ENCODE assay signal across 9 mouse cellular contexts in the genomic region with DNA sequence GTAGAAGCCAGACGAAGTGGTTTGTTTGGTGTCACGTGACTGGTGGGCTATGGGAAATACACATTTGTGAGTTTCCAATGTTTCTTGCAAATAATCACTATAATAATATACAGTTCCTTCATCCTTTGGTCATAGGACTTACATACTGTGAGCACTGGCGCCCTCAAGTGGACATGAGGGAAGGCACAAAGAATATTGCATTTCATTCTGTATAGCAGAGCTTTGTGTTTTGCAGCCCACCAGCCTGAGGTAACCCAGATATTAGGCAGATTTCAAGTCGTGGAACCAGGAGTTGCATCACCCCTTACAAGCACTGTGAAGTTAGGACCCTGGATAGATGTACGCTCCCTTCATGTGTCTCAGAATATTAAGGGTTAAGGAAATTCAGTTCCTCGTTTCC. TPM values are rescaled to one million over a fixed set of nuclear protein-coding genes. Genes with fewer than 3 reads are reported as not detected.
DNase-seq lines count a peak whose midpoint lies in the region; ATAC-seq and TF ChIP-seq lines count a peak whose summit lies in the region.
"Had no signal": no experiment of that assay in that cellular context is flagged by ENCODE, and none has a peak within 500 bp of the region (broad histone marks: within the 10 kb centered on the region; RNA-seq: fewer than 3 reads in every experiment).

No protein-coding gene starts in this region.

- peak; percentile 42 for DNase-seq in ovary, postnatal 36 days (ENCODE audit: low spot score)
- no peak for DNase-seq in ovary, adult 18-20 months (ENCODE audit: low spot score)
- DNase-seq in cerebellum, adult 8-10 months = peak; percentile 6
- DNase-seq in frontal cortex, adult 2 months (ENCODE audit: extremely low spot score in 1 of 2, low spot score in 1 of 2) = peak; percentile 14 to 80
- DNase-seq in limb, embryonic 14.5 days (ENCODE audit: low spot score) = peak; percentile 82
- DNase-seq in spleen, postnatal 36 days (ENCODE audit: low spot score in 2 of 2) = no peak

- no peak overlapping the region for H3K9ac ChIP-seq in kidney, embryonic 16.5 days (replicated peaks; ENCODE audit: low read length)
- no peak overlapping the region for H3K9ac ChIP-seq in limb, embryonic 14.5 days (ENCODE audit: low read depth, low read length, severe bottlenecking)
- no peak overlapping the region for H3K9ac ChIP-seq in neural tube, embryonic 14.5 days (replicated peaks; ENCODE audit: low read depth, low read length)
- H3K9ac ChIP-seq: embryonic facial prominence, embryonic 15.5 days had no signal

- no peaks in the 10 kb centered on the region for H3K27me3 ChIP-seq in kidney, embryonic 16.5 days (ENCODE audit: insufficient read depth, low read length)
- H3K27me3 ChIP-seq in limb, embryonic 14.5 days (ENCODE audit: control insufficient read depth, insufficient read depth, low read length) = no peaks in the 10 kb centered on the region
- no peaks in the 10 kb centered on the region for H3K27me3 ChIP-seq in neural tube, embryonic 14.5 days (ENCODE audit: control insufficient read depth, insufficient read depth, low read length)
- H3K27me3 ChIP-seq: embryonic facial prominence, embryonic 15.5 days had no signal

- H3K4me3 ChIP-seq in kidney, embryonic 16.5 days (ENCODE audit: low read length) = no peak overlapping the region
- H3K4me3 ChIP-seq in limb, embryonic 14.5 days (replicated peaks; ENCODE audit: low read length) = no peak overlapping the region
- H3K4me3 ChIP-seq in neural tube, embryonic 14.5 days (ENCODE audit: low read depth, low read length) = no peak overlapping the region
- H3K4me3 ChIP-seq: embryonic facial prominence, embryonic 15.5 days had no signal

- H3K4me1 ChIP-seq in kidney, embryonic 16.5 days (ENCODE audit: insufficient read depth, low read length) = peaks cover 13% of the 10 kb centered on the region
- H3K4me1 ChIP-seq in limb, embryonic 14.5 days (ENCODE audit: control insufficient read depth, insufficient read depth, low read length) = 0 out of 2 replicates have a peak, but pooled peaks cover 6% of the 10 kb centered on the region
- 0 out of 2 replicates have a peak, but pooled peaks cover 2% of the 10 kb centered on the region for H3K4me1 ChIP-seq in neural tube, embryonic 14.5 days (ENCODE audit: control insufficient read depth, insufficient read depth, low read length)
- H3K4me1 ChIP-seq: embryonic facial prominence, embryonic 15.5 days had no signal

- 26% methylated on average over 6 of the region's 6 CpGs for WGBS in kidney, embryonic 16.5 days
- 23% methylated on average over 6 of the region's 6 CpGs for WGBS in limb, embryonic 14.5 days
- WGBS in neural tube, embryonic 14.5 days = 32% methylated on average over 6 of the region's 6 CpGs

- no peak for TF ChIP-seq POLR2A in limb, embryonic 14.5 days (IDR thresholded peaks at IDR 0.05; ENCODE audit: borderline replicate concordance, extremely low read depth, insufficient read depth, insufficient read length)

- H3K9me3 ChIP-seq in kidney, embryonic 16.5 days (ENCODE audit: low read length) = no peaks in the 10 kb centered on the region
- H3K9me3 ChIP-seq in limb, embryonic 14.5 days (ENCODE audit: control insufficient read depth, low read length) = no peaks in the 10 kb centered on the region
- H3K9me3 ChIP-seq in neural tube, embryonic 14.5 days (ENCODE audit: control insufficient read depth, low read length) = no peaks in the 10 kb centered on the region
- H3K9me3 ChIP-seq: embryonic facial prominence, embryonic 15.5 days had no signal

- H3K36me3 ChIP-seq in kidney, embryonic 16.5 days (ENCODE audit: insufficient read depth, low read length) = no peaks in the 10 kb centered on the region
- H3K36me3 ChIP-seq in limb, embryonic 14.5 days (ENCODE audit: control insufficient read depth, insufficient read depth, low read length) = no peaks in the 10 kb centered on the region
- no peaks in the 10 kb centered on the region for H3K36me3 ChIP-seq in neural tube, embryonic 14.5 days (ENCODE audit: control insufficient read depth, insufficient read depth, low read length)
- H3K36me3 ChIP-seq: embryonic facial prominence, embryonic 15.5 days had no signal

- H3K27ac ChIP-seq in kidney, embryonic 16.5 days (ENCODE audit: low read length) = no peak overlapping the region
- no peak overlapping the region for H3K27ac ChIP-seq in limb, embryonic 14.5 days (replicated peaks; ENCODE audit: low read depth, low read length)
- no peak overlapping the region for H3K27ac ChIP-seq in neural tube, embryonic 14.5 days (ENCODE audit: low read depth, low read length)
- H3K27ac ChIP-seq: embryonic facial prominence, embryonic 15.5 days had no signal

- 0 out of 2 replicates have a peak, but pooled peaks have one; percentile 10 for ATAC-seq in kidney, embryonic 16.5 days (ENCODE audit: low FRiP score, low TSS enrichment)
- no peak for ATAC-seq in limb, embryonic 14.5 days (ENCODE audit: low FRiP score, low read depth)
- peak; percentile 77 for ATAC-seq in neural tube, embryonic 14.5 days (ENCODE audit: low read depth)

- no peak overlapping the region for H3K4me2 ChIP-seq in kidney, embryonic 16.5 days (replicated peaks; ENCODE audit: low read depth, low read length)
- H3K4me2 ChIP-seq in limb, embryonic 14.5 days (replicated peaks; ENCODE audit: low read depth, low read length, severe bottlenecking) = no peak overlapping the region
- no peak overlapping the region for H3K4me2 ChIP-seq in neural tube, embryonic 14.5 days (ENCODE audit: low read depth, low read length)
- H3K4me2 ChIP-seq: embryonic facial prominence, embryonic 15.5 days had no signal

RNA-seq across cellular contexts. Expression of a gene that starts 42.7 kb away (rescaled TPM):
- polyA plus RNA-seq in frontal cortex, adult 2 months (2012; rRNA removed) = 2.1 and 2.6 TPM in 2 replicates
- polyA plus RNA-seq in kidney, embryonic 16.5 days (2015; fragmentation: Nextera tagmentation; extraction: Ambion mirVana) = 8.1 and 8.3 TPM in 2 replicates
- 8.1 and 9.5 TPM in 2 replicates for polyA plus RNA-seq in limb, embryonic 14.5 days (2012; rRNA removed)
- polyA plus RNA-seq in limb, embryonic 14.5 days (2014; fragmentation: Nextera tagmentation; extraction: Ambion mirVana) = 3.5 and 4.4 TPM in 2 replicates
- 2.9 and 3.3 TPM in 2 replicates for polyA plus RNA-seq in neural tube, embryonic 14.5 days (2014; fragmentation: Nextera tagmentation; extraction: Ambion mirVana)

RNA-seq across cellular contexts. Expression of a gene that starts 50.9 kb away (rescaled TPM):
- polyA plus RNA-seq in frontal cortex, adult 2 months (2012; rRNA removed) = 0.40 and 0.66 TPM in 2 replicates
- polyA plus RNA-seq in kidney, embryonic 16.5 days (2015; fragmentation: Nextera tagmentation; extraction: Ambion mirVana) = 1.0 and 1.1 TPM in 2 replicates
- polyA plus RNA-seq in limb, embryonic 14.5 days (2012; rRNA removed) = 1.8 and 2.0 TPM in 2 replicates
- polyA plus RNA-seq in limb, embryonic 14.5 days (2014; fragmentation: Nextera tagmentation; extraction: Ambion mirVana) = 1.5 and 1.6 TPM in 2 replicates
- polyA plus RNA-seq in neural tube, embryonic 14.5 days (2014; fragmentation: Nextera tagmentation; extraction: Ambion mirVana) = 0.70 and 0.80 TPM in 2 replicates

Comparison
In these comparisons a context has a peak if more than half of its experiments do, and no peak if none do; other contexts are left out.
1. DNase-seq: peak in ovary, postnatal 36 days (single experiment), cerebellum, adult 8-10 months (single experiment), frontal cortex, adult 2 months (2 of 2) and limb, embryonic 14.5 days (single experiment); none in ovary, adult 18-20 months (single experiment) and spleen, postnatal 36 days (0 of 2).